Mouse (Mus musculus): ENCODE results near the gene Hspa4.

- TF ChIP-seq EP300 (IDR thresholded peaks at IDR 0.05; ENCODE audit: low read depth): no peak
- TF ChIP-seq CTCF (IDR thresholded peaks at IDR 0.05; ENCODE audit: low read depth): 0 out of 2 replicates have a peak, but pooled peaks have one; percentile 3
These were observed 517 bp downstream of the Hspa4 start for GRCm38 (mm10) chr11:53299551-53300329.

Measured in liver, postnatal 0 days (tissue).